Mouse (Mus musculus) gastrocnemius, postnatal 10 days (tissue): ENCODE data around the gene Ldlrad3. TPM values are rescaled to one million over a fixed set of nuclear protein-coding genes. Genes with fewer than 3 reads are reported as not detected.

Source experiments
- DNase-seq: peaks from one replicate; pipeline ENCODE4 v3.0.0; 2021; ENCODE audit warnings: mixed read lengths
- total RNA-seq, 2 experiments: library from RNA; stranded (reverse); gene quantifications; 2 replicates each; pipeline ENCODE4 v1.2.3; 2021

Ldlrad3 gene
- total RNA-seq, 2 experiments from 2014 or later, result 10.8 to 12.6 TPM

GRCm38 (mm10) chr2:102002408-102002973 is 183.7 kb downstream of the Ldlrad3 start:
- no peak for DNase-seq

GRCm38 (mm10) chr2:102001661-102002060 is 184.5 kb downstream of the Ldlrad3 start:
- no peak for DNase-seq

- DNase-seq, result no peak
Observed at GRCm38 (mm10) chr2:101998911-101999572, 187.1 kb downstream of the Ldlrad3 start.

GRCm38 (mm10) chr2:101997013-101997412 is 189.2 kb downstream of the Ldlrad3 start:
- no peak for DNase-seq

GRCm38 (mm10) chr2:101992574-101993310 is 193.4 kb downstream of the Ldlrad3 start:
- no peak for DNase-seq

GRCm38 (mm10) chr2:101991726-101992125 is 194.5 kb downstream of the Ldlrad3 start:
- no peak for DNase-seq

GRCm38 (mm10) chr2:101986344-101987087 is 199.7 kb downstream of the Ldlrad3 start:
- no peak for DNase-seq

- DNase-seq, result no peak
Observed at GRCm38 (mm10) chr2:101983853-101984543, 202.2 kb downstream of the Ldlrad3 start.

GRCm38 (mm10) chr2:101983082-101983852 is 202.9 kb downstream of the Ldlrad3 start:
- peak; percentile 36 for DNase-seq

- DNase-seq, result no peak
Observed at GRCm38 (mm10) chr2:101981964-101982498, 204.2 kb downstream of the Ldlrad3 start.

- no peak for DNase-seq
Observed at GRCm38 (mm10) chr2:101981211-101981610, 205.0 kb downstream of the Ldlrad3 start.

GRCm38 (mm10) chr2:101980456-101980947 is 205.7 kb downstream of the Ldlrad3 start:
- DNase-seq, result no peak

GRCm38 (mm10) chr2:101978534-101979525 is 207.4 kb downstream of the Ldlrad3 start:
- DNase-seq, result peak; percentile 54

- DNase-seq, result no peak
Observed at GRCm38 (mm10) chr2:101976399-101977064, 209.7 kb downstream of the Ldlrad3 start.

- no peak for DNase-seq
Observed at GRCm38 (mm10) chr2:101973810-101974209, 212.4 kb downstream of the Ldlrad3 start.

GRCm38 (mm10) chr2:101967601-101968000 is 218.6 kb downstream of the Ldlrad3 start:
- no peak for DNase-seq

GRCm38 (mm10) chr2:101967152-101967551 is 219.0 kb downstream of the Ldlrad3 start:
- no peak for DNase-seq

GRCm38 (mm10) chr2:101966017-101966416 is 220.2 kb downstream of the Ldlrad3 start:
- DNase-seq, result no peak

- DNase-seq, result no peak
Observed at GRCm38 (mm10) chr2:101965515-101965914, 220.7 kb downstream of the Ldlrad3 start.
